Mouse (Mus musculus): ENCODE measurements around the gene Tbc1d5. TPM values are rescaled to one million over a fixed set of nuclear protein-coding genes. Genes with fewer than 3 reads are reported as not detected.

The Tbc1d5 gene
- polyA plus RNA-seq, 1 experiment from 2014 or later = 7.5 TPM

- H3K9ac ChIP-seq (ENCODE audit: low read depth, low read length) = no peak overlapping the region
- H3K27ac ChIP-seq (ENCODE audit: low read depth, low read length) = no peak overlapping the region
- no peaks in the 10 kb centered on the region for H3K36me3 ChIP-seq (ENCODE audit: control insufficient read depth, insufficient read depth, low read length)
- no peak for ATAC-seq
- 86% methylated on average over 5 of the region's 5 CpGs for WGBS
- no peaks in the 10 kb centered on the region for H3K4me1 ChIP-seq (ENCODE audit: control insufficient read depth, insufficient read depth, low read depth, low read length)
- H3K27me3 ChIP-seq (replicated peaks; ENCODE audit: control insufficient read depth, insufficient read depth, low read length) = no peaks in the 10 kb centered on the region
- no peak overlapping the region for H3K4me2 ChIP-seq (ENCODE audit: low read length)
- H3K9me3 ChIP-seq (ENCODE audit: control insufficient read depth, low read length) = no peaks in the 10 kb centered on the region
- H3K4me3 ChIP-seq (ENCODE audit: low read length) = no peak overlapping the region
Observed at GRCm38 (mm10) chr17:50762231-50762630, 416.9 kb downstream of the Tbc1d5 start.

- H3K4me3 ChIP-seq (ENCODE audit: low read length) = no peak overlapping the region
- no peaks in the 10 kb centered on the region for H3K4me1 ChIP-seq (ENCODE audit: control insufficient read depth, insufficient read depth, low read depth, low read length)
- H3K36me3 ChIP-seq (ENCODE audit: control insufficient read depth, insufficient read depth, low read length) = no peaks in the 10 kb centered on the region
- H3K27ac ChIP-seq (ENCODE audit: low read depth, low read length) = no peak overlapping the region
- no peak overlapping the region for H3K4me2 ChIP-seq (ENCODE audit: low read length)
- H3K9ac ChIP-seq (ENCODE audit: low read depth, low read length) = no peak overlapping the region
- no peaks in the 10 kb centered on the region for H3K27me3 ChIP-seq (replicated peaks; ENCODE audit: control insufficient read depth, insufficient read depth, low read length)
- ATAC-seq = no peak
- H3K9me3 ChIP-seq (ENCODE audit: control insufficient read depth, low read length) = no peaks in the 10 kb centered on the region
- WGBS = 21% methylated on average over 5 of the region's 5 CpGs
Observed at GRCm38 (mm10) chr17:50761082-50761481, 418.1 kb downstream of the Tbc1d5 start.

- WGBS = 88% methylated on average over 9 of the region's 9 CpGs
- no peak overlapping the region for H3K9ac ChIP-seq (ENCODE audit: low read depth, low read length)
- H3K9me3 ChIP-seq (ENCODE audit: control insufficient read depth, low read length) = no peaks in the 10 kb centered on the region
- no peaks in the 10 kb centered on the region for H3K4me1 ChIP-seq (ENCODE audit: control insufficient read depth, insufficient read depth, low read depth, low read length)
- no peak overlapping the region for H3K4me2 ChIP-seq (ENCODE audit: low read length)
- H3K27me3 ChIP-seq (replicated peaks; ENCODE audit: control insufficient read depth, insufficient read depth, low read length) = no peaks in the 10 kb centered on the region
- H3K27ac ChIP-seq (ENCODE audit: low read depth, low read length) = no peak overlapping the region
- ATAC-seq = no peak
- no peaks in the 10 kb centered on the region for H3K36me3 ChIP-seq (ENCODE audit: control insufficient read depth, insufficient read depth, low read length)
- H3K4me3 ChIP-seq (ENCODE audit: low read length) = no peak overlapping the region
Observed at GRCm38 (mm10) chr17:50753356-50754138, 425.6 kb downstream of the Tbc1d5 start.

GRCm38 (mm10) chr17:50752753-50753152 is 426.4 kb downstream of the Tbc1d5 start:
- H3K27me3 ChIP-seq (replicated peaks; ENCODE audit: control insufficient read depth, insufficient read depth, low read length) = no peaks in the 10 kb centered on the region
- H3K4me2 ChIP-seq (ENCODE audit: low read length) = no peak overlapping the region
- H3K9ac ChIP-seq (ENCODE audit: low read depth, low read length) = no peak overlapping the region
- H3K27ac ChIP-seq (ENCODE audit: low read depth, low read length) = no peak overlapping the region
- no peaks in the 10 kb centered on the region for H3K9me3 ChIP-seq (ENCODE audit: control insufficient read depth, low read length)
- 83% methylated on average over 3 of the region's 3 CpGs for WGBS
- no peaks in the 10 kb centered on the region for H3K4me1 ChIP-seq (ENCODE audit: control insufficient read depth, insufficient read depth, low read depth, low read length)
- no peaks in the 10 kb centered on the region for H3K36me3 ChIP-seq (ENCODE audit: control insufficient read depth, insufficient read depth, low read length)
- no peak overlapping the region for H3K4me3 ChIP-seq (ENCODE audit: low read length)
- ATAC-seq = no peak

- Histone ChIP-seq H3K4me3 (ENCODE audit: low read length) (no peak overlapping the region), H3K4me1 (ENCODE audit: control insufficient read depth, insufficient read depth, low read depth, low read length) (no peaks in the 10 kb centered on the region), H3K27me3 (replicated peaks; ENCODE audit: control insufficient read depth, insufficient read depth, low read length) (no peaks in the 10 kb centered on the region), H3K27ac (ENCODE audit: low read depth, low read length) (no peak overlapping the region), H3K9me3 (ENCODE audit: control insufficient read depth, low read length) (no peaks in the 10 kb centered on the region), H3K36me3 (ENCODE audit: control insufficient read depth, insufficient read depth, low read length) (no peaks in the 10 kb centered on the region), H3K9ac (ENCODE audit: low read depth, low read length) (no peak overlapping the region), H3K4me2 (ENCODE audit: low read length) (no peak overlapping the region)
- 90% methylated on average over 3 of the region's 3 CpGs for WGBS
- no peak for ATAC-seq
Observed at GRCm38 (mm10) chr17:50751911-50752310, 427.2 kb downstream of the Tbc1d5 start.

GRCm38 (mm10) chr17:50750874-50751273 is 428.3 kb downstream of the Tbc1d5 start:
- Histone ChIP-seq H3K36me3 (ENCODE audit: control insufficient read depth, insufficient read depth, low read length) (no peaks in the 10 kb centered on the region), H3K9ac (ENCODE audit: low read depth, low read length) (no peak overlapping the region), H3K27ac (ENCODE audit: low read depth, low read length) (no peak overlapping the region), H3K9me3 (ENCODE audit: control insufficient read depth, low read length) (no peaks in the 10 kb centered on the region), H3K4me2 (ENCODE audit: low read length) (no peak overlapping the region), H3K27me3 (replicated peaks; ENCODE audit: control insufficient read depth, insufficient read depth, low read length) (no peaks in the 10 kb centered on the region), H3K4me1 (ENCODE audit: control insufficient read depth, insufficient read depth, low read depth, low read length) (no peaks in the 10 kb centered on the region), H3K4me3 (ENCODE audit: low read length) (no peak overlapping the region)
- no peak for ATAC-seq
- WGBS = 49% methylated on average over 2 of the region's 2 CpGs

- ATAC-seq = no peak
- H3K27me3 ChIP-seq (replicated peaks; ENCODE audit: control insufficient read depth, insufficient read depth, low read length) = no peaks in the 10 kb centered on the region
- peaks cover under 1% of the 10 kb centered on the region; the same call in 1 of the 2 replicates for H3K4me1 ChIP-seq (ENCODE audit: control insufficient read depth, insufficient read depth, low read depth, low read length)
- H3K36me3 ChIP-seq (ENCODE audit: control insufficient read depth, insufficient read depth, low read length) = 0 out of 2 replicates have a peak, but pooled peaks cover 3% of the 10 kb centered on the region
- no peak overlapping the region for H3K9ac ChIP-seq (ENCODE audit: low read depth, low read length)
- no peak overlapping the region for H3K4me3 ChIP-seq (ENCODE audit: low read length)
- no peak overlapping the region for H3K4me2 ChIP-seq (ENCODE audit: low read length)
- no peaks in the 10 kb centered on the region for H3K9me3 ChIP-seq (ENCODE audit: control insufficient read depth, low read length)
- H3K27ac ChIP-seq (ENCODE audit: low read depth, low read length) = no peak overlapping the region
- WGBS = 91% methylated on average over 6 of the region's 6 CpGs
Observed at GRCm38 (mm10) chr17:50741386-50741785, 437.8 kb downstream of the Tbc1d5 start.

- WGBS = 96% methylated on average over 1 of the region's 1 CpGs
- ATAC-seq = no peak
Observed at GRCm38 (mm10) chr17:50740804-50741203, 438.3 kb downstream of the Tbc1d5 start.

GRCm38 (mm10) chr17:50738476-50738875 is 440.7 kb downstream of the Tbc1d5 start:
- Histone ChIP-seq H3K27me3 (replicated peaks; ENCODE audit: control insufficient read depth, insufficient read depth, low read length) (no peaks in the 10 kb centered on the region), H3K4me2 (ENCODE audit: low read length) (no peak overlapping the region), H3K4me3 (ENCODE audit: low read length) (no peak overlapping the region), H3K4me1 (ENCODE audit: control insufficient read depth, insufficient read depth, low read depth, low read length) (peaks cover 9% of the 10 kb centered on the region), H3K9ac (ENCODE audit: low read depth, low read length) (no peak overlapping the region), H3K36me3 (ENCODE audit: control insufficient read depth, insufficient read depth, low read length) (0 out of 2 replicates have a peak, but pooled peaks cover 3% of the 10 kb centered on the region), H3K27ac (ENCODE audit: low read depth, low read length) (no peak overlapping the region), H3K9me3 (ENCODE audit: control insufficient read depth, low read length) (no peaks in the 10 kb centered on the region)
- 96% methylated on average over 2 of the region's 2 CpGs for WGBS
- ATAC-seq = no peak

More at GRCm38 (mm10) chr17:50740804-50741203, 438.3 kb downstream of the Tbc1d5 start:
- no peak overlapping the region for H3K27ac ChIP-seq (ENCODE audit: low read depth, low read length)
- H3K4me3 ChIP-seq (ENCODE audit: low read length) = no peak overlapping the region
- no peaks in the 10 kb centered on the region for H3K27me3 ChIP-seq (replicated peaks; ENCODE audit: control insufficient read depth, insufficient read depth, low read length)
- H3K4me1 ChIP-seq (ENCODE audit: control insufficient read depth, insufficient read depth, low read depth, low read length) = peaks cover 6% of the 10 kb centered on the region
- no peaks in the 10 kb centered on the region for H3K9me3 ChIP-seq (ENCODE audit: control insufficient read depth, low read length)
- H3K36me3 ChIP-seq (ENCODE audit: control insufficient read depth, insufficient read depth, low read length) = 0 out of 2 replicates have a peak, but pooled peaks cover 3% of the 10 kb centered on the region
- no peak overlapping the region for H3K4me2 ChIP-seq (ENCODE audit: low read length)
- no peak overlapping the region for H3K9ac ChIP-seq (ENCODE audit: low read depth, low read length)

Data from hindbrain, embryonic 16.5 days (tissue).